Mouse (Mus musculus): ENCODE data around the gene Zfp410.

- TF ChIP-seq CTCF (IDR thresholded peaks at IDR 0.05; ENCODE audit: low read depth) = no peak
- TF ChIP-seq EP300 (optimal IDR thresholded peaks at IDR 0.05) = no peak
These were observed 32.3 kb upstream of the Zfp410 start for GRCm38 (mm10) chr12:84284391-84284790.
